Mouse (Mus musculus) kidney, postnatal 0 days (tissue): ENCODE results near the gene Shox2. TPM values are rescaled to one million over a fixed set of nuclear protein-coding genes. Genes with fewer than 3 reads are reported as not detected.

Experiments used
- ATAC-seq: fragments of 200-750 bp; cut with Nextera tagmentation; replicated peaks from 2 replicates; pipeline ENCODE4 v1.8.0; 2017; ENCODE audit warnings: low read depth, moderate number of reproducible peaks, moderate TSS enrichment, moderate library complexity; ENCODE audit not compliant: low FRiP score
- DNase-seq: peaks from one replicate; pipeline ENCODE4 v3.0.0-alpha.2; 2016; ENCODE audit warnings: low spot score
- H3K27ac ChIP-seq: fragments of 300-500 bp; sonication (generic); 2 replicates; pipeline ENCODE4 v1.5.1; 2014; ENCODE audit warnings: mild to moderate bottlenecking
- H3K27me3 ChIP-seq: fragments of 300-500 bp; sonication (generic); 2 replicates; pipeline ENCODE4 v1.6.1; 2014; ENCODE audit warnings: low read length, mixed read lengths; ENCODE audit not compliant: insufficient read depth
- H3K36me3 ChIP-seq: fragments of 300-500 bp; sonication (generic); 2 replicates; pipeline ENCODE4 v1.6.1; 2014; ENCODE audit warnings: low read length, mixed read lengths; ENCODE audit not compliant: insufficient read depth
- H3K4me1 ChIP-seq: fragments of 300-500 bp; sonication (generic); replicated peaks from 2 replicates; pipeline ENCODE4 v1.6.1; 2014; ENCODE audit warnings: antibody characterized with exemption, low read length, mixed read lengths; ENCODE audit not compliant: insufficient read depth
- H3K4me2 ChIP-seq: fragments of 300-500 bp; sonication (generic); 2 replicates; pipeline ENCODE4 v1.6.1; 2014; ENCODE audit warnings: mild to moderate bottlenecking, low read length, moderate library complexity, mixed read lengths
- H3K4me3 ChIP-seq: fragments of 300-500 bp; sonication (generic); replicated peaks from 2 replicates; pipeline ENCODE4 v1.5.1; 2014; ENCODE audit warnings: low read depth, low read length
- H3K9ac ChIP-seq: fragments of 300-500 bp; sonication (generic); 2 replicates; pipeline ENCODE4 v1.6.1; 2014; ENCODE audit warnings: low read depth, low read length
- H3K9me3 ChIP-seq: fragments of 300-500 bp; sonication (generic); replicated peaks from 2 replicates; pipeline ENCODE4 v1.6.1; 2016; ENCODE audit warnings: low read length, inconsistent platforms, mixed read lengths
- CTCF ChIP-seq: IDR thresholded peaks from 2 replicates; pipeline ENCODE4 v1.5.1; 2016; ENCODE audit warnings: antibody characterized with exemption, low read depth, mild to moderate bottlenecking, moderate library complexity
- WGBS: fragments of 180-500 bp; shearing (Covaris S2); extraction: QIAGEN DNeasy Blood & Tissue Kit; methylation state at CpG from one replicate; pipeline ENCODE4 v1.1.7; 2014; 5-methylcytosine and 5-hydroxymethylcytosine counted together
- polyA plus RNA-seq: library from polyadenylated mRNA; unstranded; fragments of >200 nt; fragmentation: Nextera tagmentation; extraction: Ambion mirVana; gene quantifications from 2 replicates; pipeline ENCODE4 v1.2.1, GENCODE M21; 2015

Shox2 gene
- polyA plus RNA-seq, 1 experiment from 2014 or later: 0.17 TPM

- Histone ChIP-seq H3K27me3 (peaks cover 85% of the 10 kb centered on the region), H3K9me3 (no peaks in the 10 kb centered on the region), H3K4me1 (peaks cover 4% of the 10 kb centered on the region; the same call in 1 of the 2 replicates), H3K36me3 (no peaks in the 10 kb centered on the region), H3K4me3 (no peak overlapping the region), H3K9ac (no peak overlapping the region), H3K27ac (no peak overlapping the region), H3K4me2 (no peak overlapping the region)
- ATAC-seq: no peak
- WGBS: 3% methylated on average over 13 of the region's 13 CpGs
- no peak for TF ChIP-seq CTCF
- peak; percentile 14 for DNase-seq
Observed at GRCm38 (mm10) chr3:66976889-66977615, 4.5 kb downstream of the Shox2 start.

- Histone ChIP-seq H3K27ac (no peak overlapping the region), H3K4me3 (no peak overlapping the region), H3K9ac (no peak overlapping the region), H3K4me2 (no peak overlapping the region), H3K27me3 (peaks cover 90% of the 10 kb centered on the region), H3K4me1 (no peaks in the 10 kb centered on the region; the same call in 1 of the 2 replicates), H3K36me3 (no peaks in the 10 kb centered on the region), H3K9me3 (no peaks in the 10 kb centered on the region)
- no peak for ATAC-seq
- TF ChIP-seq CTCF: peak; percentile 24; the same call in 1 of the 2 replicates
- WGBS: 15% methylated on average over 3 of the region's 3 CpGs
- peak; percentile 36 for DNase-seq
Observed at GRCm38 (mm10) chr3:66974501-66974900, 7.1 kb downstream of the Shox2 start.

GRCm38 (mm10) chr3:66973391-66973943 is 8.1 kb downstream of the Shox2 start:
- Histone ChIP-seq H3K36me3 (no peaks in the 10 kb centered on the region), H3K27me3 (peaks cover 82% of the 10 kb centered on the region), H3K4me3 (peak overlapping the region; percentile 40), H3K4me1 (no peaks in the 10 kb centered on the region; the same call in 1 of the 2 replicates), H3K9me3 (no peaks in the 10 kb centered on the region), H3K9ac (0 out of 2 replicates have a peak overlapping the region, but pooled peaks have one; percentile 13), H3K4me2 (peak overlapping the region; percentile 72), H3K27ac (no peak overlapping the region)
- TF ChIP-seq CTCF: no peak
- WGBS: under 1% methylated on average over 59 of the region's 59 CpGs
- DNase-seq: peak; percentile 52
- ATAC-seq: peak; percentile 85

GRCm38 (mm10) chr3:66972191-66972950 is 9.2 kb downstream of the Shox2 start:
- no peak overlapping the region for H3K9ac ChIP-seq
- no peak for DNase-seq
- H3K4me3 ChIP-seq: no peak overlapping the region
- no peaks in the 10 kb centered on the region for H3K9me3 ChIP-seq
- 5% methylated on average over 16 of the region's 16 CpGs for WGBS
- H3K4me1 ChIP-seq: no peaks in the 10 kb centered on the region; the same call in 1 of the 2 replicates
- no peak for TF ChIP-seq CTCF
- no peak overlapping the region for H3K4me2 ChIP-seq
- H3K36me3 ChIP-seq: no peaks in the 10 kb centered on the region
- ATAC-seq: no peak
- peaks cover 83% of the 10 kb centered on the region for H3K27me3 ChIP-seq
- no peak overlapping the region for H3K27ac ChIP-seq

- no peak for ATAC-seq
- H3K27ac ChIP-seq: no peak overlapping the region
- H3K4me2 ChIP-seq: no peak overlapping the region
- no peak overlapping the region for H3K9ac ChIP-seq
- H3K9me3 ChIP-seq: no peaks in the 10 kb centered on the region
- no peak for TF ChIP-seq CTCF
- no peak overlapping the region for H3K4me3 ChIP-seq
- H3K4me1 ChIP-seq: no peaks in the 10 kb centered on the region; the same call in 1 of the 2 replicates
- H3K36me3 ChIP-seq: no peaks in the 10 kb centered on the region
- no peak for DNase-seq
- peaks cover 75% of the 10 kb centered on the region for H3K27me3 ChIP-seq
- WGBS: 1% methylated on average over 29 of the region's 29 CpGs
Observed at GRCm38 (mm10) chr3:66970661-66971331, 10.8 kb downstream of the Shox2 start.

GRCm38 (mm10) chr3:66970261-66970660 is 11.3 kb downstream of the Shox2 start:
- TF ChIP-seq CTCF: no peak
- H3K27me3 ChIP-seq: peaks cover 71% of the 10 kb centered on the region
- no peak overlapping the region for H3K4me3 ChIP-seq

More at GRCm38 (mm10) chr3:66970261-66970660, 11.3 kb downstream of the Shox2 start:
- no peak overlapping the region for H3K27ac ChIP-seq
- no peak overlapping the region for H3K9ac ChIP-seq
- no peak for ATAC-seq
- 2% methylated on average over 10 of the region's 10 CpGs for WGBS
- H3K36me3 ChIP-seq: no peaks in the 10 kb centered on the region
- no peaks in the 10 kb centered on the region for H3K9me3 ChIP-seq
- H3K4me2 ChIP-seq: no peak overlapping the region
- no peaks in the 10 kb centered on the region; the same call in 1 of the 2 replicates for H3K4me1 ChIP-seq
- DNase-seq: no peak
